Mouse (Mus musculus) G1E-ER4 (cell line): ENCODE measurements around the gene Cox16. TPM values are rescaled to one million over a fixed set of nuclear protein-coding genes. Genes with fewer than 3 reads are reported as not detected.

Experiments used
- GATA1 ChIP-seq: IDR thresholded peaks from one replicate; pipeline ENCODE4 v1.8.0; 2012; ENCODE audit warnings: low read length, inconsistent platforms
- polyA plus RNA-seq: library from polyadenylated mRNA; stranded (reverse); fragments of >175 nt; gene quantifications from 2 replicates; pipeline ENCODE4 v1.2.3, GENCODE M21; 2012

The Cox16 gene
- polyA plus RNA-seq, 1 experiment, result 6.2 TPM

- TF ChIP-seq GATA1, result no peak
Observed at GRCm38 (mm10) chr12:81324991-81325390, 159.9 kb downstream of the Cox16 start.

- TF ChIP-seq GATA1, result no peak
Observed at GRCm38 (mm10) chr12:81324116-81324515, 160.8 kb downstream of the Cox16 start.

GRCm38 (mm10) chr12:81321021-81321420 is 163.9 kb downstream of the Cox16 start:
- no peak for TF ChIP-seq GATA1

- no peak for TF ChIP-seq GATA1
Observed at GRCm38 (mm10) chr12:81317811-81318210, 167.1 kb downstream of the Cox16 start.

- TF ChIP-seq GATA1, result no peak
Observed at GRCm38 (mm10) chr12:81315953-81316352, 169.0 kb downstream of the Cox16 start.

Other genes with a start within 250 kb of the Cox16 start
- not detected in 2 replicates for gene Slc8a3, start 151.9 kb downstream of the Cox16 start, polyA plus RNA-seq
- not detected in 2 replicates for gene Gm4787, start 105.7 kb downstream of the Cox16 start, polyA plus RNA-seq
- gene Adam4, start 63.2 kb downstream of the Cox16 start, polyA plus RNA-seq, result not detected in 2 replicates
- 28.7 and 68.7 TPM in 2 replicates for gene Gm20498, start 47.8 kb upstream of the Cox16 start, polyA plus RNA-seq
- 2.0 and 2.4 TPM in 2 replicates for gene Synj2bp, start 47.8 kb upstream of the Cox16 start, polyA plus RNA-seq
- not detected in 2 replicates for gene Adam21, start 83.3 kb upstream of the Cox16 start, polyA plus RNA-seq
- 1.0 and 2.4 TPM in 2 replicates for gene Med6, start 109.9 kb upstream of the Cox16 start, polyA plus RNA-seq
- gene Ttc9, start 146.1 kb upstream of the Cox16 start, polyA plus RNA-seq, result not detected in 2 replicates